11 mouse cellular contexts compared by ENCODE assay signal in genomic region chr14:93067411-93068336, GRCm38 (mm10).
DNase-seq lines count a peak whose midpoint lies in the region; ATAC-seq lines count a peak whose summit lies in the region.
"Had no signal": no experiment of that assay in that cellular context is flagged by ENCODE, and none has a peak within 500 bp of the region (broad histone marks: within the 10 kb centered on the region; RNA-seq: fewer than 3 reads in every experiment).

No protein-coding gene starts in this region.

- intact Hi-C loops in heart, postnatal 14 days (cut with DNase I), result no loop called here

- WGBS in limb, embryonic 13.5 days, result 63% methylated on average over 5 of the region's 5 CpGs
- WGBS in limb, embryonic 10.5 days, result 89% methylated on average over 5 of the region's 5 CpGs
- WGBS in hindbrain, embryonic 12.5 days, result 45% methylated on average over 5 of the region's 5 CpGs
- WGBS in neural tube, embryonic 14.5 days, result 19% methylated on average over 5 of the region's 5 CpGs

- H3K9me3 ChIP-seq in limb, embryonic 13.5 days, result no peaks in the 10 kb centered on the region
- no peaks in the 10 kb centered on the region for H3K9me3 ChIP-seq in limb, embryonic 10.5 days (replicated peaks)
- no peaks in the 10 kb centered on the region for H3K9me3 ChIP-seq in hindbrain, embryonic 12.5 days (replicated peaks)
- no peaks in the 10 kb centered on the region for H3K9me3 ChIP-seq in neural tube, embryonic 14.5 days (ENCODE audit: control insufficient read depth, low read length)

- H3K4me3 ChIP-seq in limb, embryonic 13.5 days, result no peak overlapping the region
- H3K4me3 ChIP-seq in limb, embryonic 10.5 days, result no peak overlapping the region
- no peak overlapping the region for H3K4me3 ChIP-seq in hindbrain, embryonic 12.5 days
- H3K4me3 ChIP-seq in neural tube, embryonic 14.5 days (ENCODE audit: low read depth, low read length), result no peak overlapping the region

- H3K27me3 ChIP-seq in limb, embryonic 13.5 days, result no peaks in the 10 kb centered on the region
- H3K27me3 ChIP-seq in limb, embryonic 10.5 days (ENCODE audit: low read depth, poor library complexity, severe bottlenecking), result no peaks in the 10 kb centered on the region
- no peaks in the 10 kb centered on the region for H3K27me3 ChIP-seq in hindbrain, embryonic 12.5 days
- no peaks in the 10 kb centered on the region for H3K27me3 ChIP-seq in neural tube, embryonic 14.5 days (ENCODE audit: control insufficient read depth, insufficient read depth, low read length)

- no peak overlapping the region for H3K4me2 ChIP-seq in limb, embryonic 13.5 days (replicated peaks)
- H3K4me2 ChIP-seq in hindbrain, embryonic 12.5 days (replicated peaks), result no peak overlapping the region
- no peak overlapping the region for H3K4me2 ChIP-seq in neural tube, embryonic 14.5 days (ENCODE audit: low read depth, low read length)

- DNase-seq in limb, embryonic 10.5 days (ENCODE audit: low spot score), result no peak
- peak; percentile 36 to 40 for DNase-seq in cerebellum, postnatal 10 days
- DNase-seq in urinary bladder, postnatal 10 days (ENCODE audit: low spot score), result no peak
- no peak for DNase-seq in left cerebral cortex, adult 9 months (ENCODE audit: low spot score in 2 of 2)
- DNase-seq in heart, postnatal 14 days, result no peak
- DNase-seq: gastrocnemius, postnatal 36 days; kidney, adult 18-20 months; right cerebral cortex, postnatal 14 days had no signal

- H3K27ac ChIP-seq in limb, embryonic 13.5 days, result no peak overlapping the region
- no peak overlapping the region for H3K27ac ChIP-seq in limb, embryonic 10.5 days
- peak overlapping the region; percentile 64 for H3K27ac ChIP-seq in hindbrain, embryonic 12.5 days
- H3K27ac ChIP-seq in neural tube, embryonic 14.5 days (ENCODE audit: low read depth, low read length), result peak overlapping the region; percentile 56

- no peaks in the 10 kb centered on the region for H3K36me3 ChIP-seq in limb, embryonic 13.5 days
- no peaks in the 10 kb centered on the region for H3K36me3 ChIP-seq in limb, embryonic 10.5 days
- H3K36me3 ChIP-seq in hindbrain, embryonic 12.5 days, result no peaks in the 10 kb centered on the region
- H3K36me3 ChIP-seq in neural tube, embryonic 14.5 days (ENCODE audit: control insufficient read depth, insufficient read depth, low read length), result no peaks in the 10 kb centered on the region

- no peak overlapping the region for H3K9ac ChIP-seq in limb, embryonic 13.5 days
- H3K9ac ChIP-seq in hindbrain, embryonic 12.5 days, result no peak overlapping the region
- H3K9ac ChIP-seq in neural tube, embryonic 14.5 days (replicated peaks; ENCODE audit: low read depth, low read length), result no peak overlapping the region

- ATAC-seq in limb, embryonic 13.5 days (ENCODE audit: low FRiP score, low read depth), result 0 out of 2 replicates have a peak, but pooled peaks have one; percentile 40
- peak; percentile 82 for ATAC-seq in hindbrain, embryonic 12.5 days (ENCODE audit: low FRiP score)
- peak; percentile 88 for ATAC-seq in neural tube, embryonic 14.5 days (ENCODE audit: low read depth)

- H3K4me1 ChIP-seq in limb, embryonic 13.5 days, result no peaks in the 10 kb centered on the region
- H3K4me1 ChIP-seq in limb, embryonic 10.5 days, result no peaks in the 10 kb centered on the region
- H3K4me1 ChIP-seq in hindbrain, embryonic 12.5 days, result peaks cover 15% of the 10 kb centered on the region
- H3K4me1 ChIP-seq in neural tube, embryonic 14.5 days (ENCODE audit: control insufficient read depth, insufficient read depth, low read length), result peaks cover 9% of the 10 kb centered on the region; the same call in 1 of the 2 replicates

Comparison
In these comparisons a context has a peak if more than half of its experiments do, and no peak if none do; other contexts are left out.
1. H3K27ac ChIP-seq: peak in hindbrain, embryonic 12.5 days (single experiment) and neural tube, embryonic 14.5 days (single experiment); none in limb, embryonic 13.5 days (single experiment) and limb, embryonic 10.5 days (single experiment).
2. DNase-seq: peak in cerebellum, postnatal 10 days (2 of 2); none in limb, embryonic 10.5 days (single experiment), urinary bladder, postnatal 10 days (single experiment), left cerebral cortex, adult 9 months (0 of 2) and heart, postnatal 14 days (0 of 2).
3. Peak in every context shown above with its lines, with median percentiles within 50 percentile points of each other: ATAC-seq.